Mouse (Mus musculus): Measurements from ENCODE around the gene Klf1. TPM values are rescaled to one million over a fixed set of nuclear protein-coding genes. Genes with fewer than 3 reads are reported as not detected.

Klf1 gene
- not detected for total RNA-seq (2021)
- long read RNA-seq, experiment 1: 0 reads
- long read RNA-seq, experiment 2: 0 reads

- TF ChIP-seq CTCF (IDR thresholded peaks at IDR 0.05): no peak
- DNase-seq: no peak
- H3K4me3 ChIP-seq: peak within 1 kb of the TSS; percentile 89
- intact Hi-C loops (cut with DNase I): loop anchor here (5.0 kb wide), 1 partner anchor 54 kb away; the partner anchor contains the start of gene Calr
- H3K27ac ChIP-seq: peak within 1 kb of the TSS; percentile 93
These were observed at the start of gene Klf1 for GRCm38 (mm10) chr8:84901752-84902151. Gene Klf1, plus strand, starts transcription at chr8:84901928.

GRCm38 (mm10) chr8:84856434-84856833 lies 45.3 kb upstream of the Klf1 start:
- intact Hi-C loops (cut with DNase I): no loop called here
- Histone ChIP-seq H3K27ac (no peak overlapping the region), H3K4me3 (peak overlapping the region; percentile 96; the same call in 1 of the 2 replicates)
- no peak for TF ChIP-seq CTCF (IDR thresholded peaks at IDR 0.05)
- no peak for DNase-seq

GRCm38 (mm10) chr8:84856864-84857441 lies 44.8 kb upstream of the Klf1 start, which contains the start of gene Farsa:
Gene Farsa, plus strand, starts transcription at chr8:84856989.
- DNase-seq: peak; percentile 96
- peak within 1 kb of the TSS; percentile 97 for H3K27ac ChIP-seq
- TF ChIP-seq CTCF (IDR thresholded peaks at IDR 0.05): no peak
- intact Hi-C loops (cut with DNase I): no loop called here
- H3K4me3 ChIP-seq: peak within 1 kb of the TSS; percentile 96

DNA sequence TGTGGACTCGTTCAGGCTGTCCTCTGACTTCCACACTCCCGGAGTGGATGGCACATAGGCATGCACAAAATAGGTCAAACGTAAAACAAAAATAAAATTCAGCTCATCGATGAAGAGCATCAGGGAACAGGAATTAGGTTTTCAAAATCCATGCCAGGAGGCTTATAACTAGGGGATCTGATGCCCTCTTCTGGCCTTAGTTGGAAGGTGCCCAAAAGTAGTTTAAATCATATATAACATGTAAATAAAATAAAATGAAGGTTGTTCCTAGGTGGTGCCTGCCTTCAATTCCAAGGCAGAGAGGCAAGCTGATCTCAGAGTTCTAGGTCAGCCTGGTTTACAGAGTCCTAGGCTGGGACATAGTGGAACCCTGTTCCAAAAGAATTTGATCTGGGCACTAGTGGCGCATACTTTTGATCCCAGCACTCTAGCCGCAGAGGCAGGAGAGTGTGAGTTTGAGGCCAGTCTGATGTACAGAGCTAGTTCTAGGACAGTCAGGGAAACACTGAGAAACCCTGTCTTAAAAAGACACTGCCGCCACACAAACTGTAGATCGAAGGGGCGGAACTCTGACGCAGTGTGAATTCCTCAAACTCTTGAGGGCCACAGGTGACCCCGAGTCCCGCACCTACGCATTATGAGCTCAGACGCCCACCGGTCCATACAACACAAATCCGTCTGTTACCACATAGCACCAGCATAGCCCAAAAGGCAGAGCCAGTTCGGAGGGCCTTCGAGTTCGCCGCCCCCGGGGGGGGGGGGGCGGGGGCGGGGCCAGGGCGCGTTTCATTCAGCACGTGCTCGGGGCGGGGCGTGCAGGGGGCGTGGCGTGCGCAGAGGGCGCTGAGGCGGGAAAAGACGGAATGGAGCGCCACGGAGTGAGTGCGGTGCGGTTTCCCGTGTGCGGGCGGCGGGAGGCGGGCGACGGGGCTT lies 30.1 kb upstream of the Klf1 start, which contains the start of gene Syce2:
Gene Syce2, plus strand, starts transcription at position 736 of the 933 bp plus-strand sequence.
- intact Hi-C loops (cut with DNase I): no loop called here
- peak within 1 kb of the TSS; percentile 32; the same call in 1 of the 2 replicates for H3K27ac ChIP-seq
- DNase-seq: peak; percentile 83
- peak; percentile 5; the same call in 1 of the 2 replicates for TF ChIP-seq CTCF (IDR thresholded peaks at IDR 0.05)
- H3K4me3 ChIP-seq: peak within 1 kb of the TSS; percentile 78

- DNase-seq: peak; percentile 59
- peak overlapping the region; percentile 32; the same call in 1 of the 2 replicates for H3K27ac ChIP-seq
- no peak for TF ChIP-seq CTCF (IDR thresholded peaks at IDR 0.05)
- intact Hi-C loops (cut with DNase I): no loop called here
- peak overlapping the region; percentile 78 for H3K4me3 ChIP-seq
These were observed 29.3 kb upstream of the Klf1 start for GRCm38 (mm10) chr8:84872309-84872965.

DNA sequence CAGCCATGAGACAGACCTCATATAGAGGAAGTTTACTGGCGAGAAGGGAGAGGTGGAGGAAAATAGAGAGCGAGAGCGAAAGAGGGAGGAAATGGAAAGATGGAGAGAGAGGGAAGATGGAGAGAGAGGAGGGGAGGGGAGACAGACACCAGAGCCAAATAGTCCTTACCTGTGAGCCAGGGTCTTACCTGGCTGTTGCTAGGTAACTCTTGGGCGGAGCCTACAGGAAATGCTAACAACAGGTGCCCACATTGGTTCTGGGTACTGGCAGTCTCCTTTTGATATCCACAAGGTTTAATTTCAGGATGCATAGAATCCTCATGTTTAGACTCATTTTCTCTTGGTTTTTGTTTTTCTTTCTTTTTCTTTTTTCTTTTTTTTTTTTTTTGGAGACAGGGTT lies 28.7 kb upstream of the Klf1 start:
- intact Hi-C loops (cut with DNase I): no loop called here
- H3K27ac ChIP-seq: no peak overlapping the region
- peak overlapping the region; percentile 78 for H3K4me3 ChIP-seq
- DNase-seq: no peak
- TF ChIP-seq CTCF (IDR thresholded peaks at IDR 0.05): no peak

GRCm38 (mm10) chr8:84874339-84874738 lies 27.4 kb upstream of the Klf1 start:
- no peak overlapping the region for H3K4me3 ChIP-seq
- DNase-seq: no peak
- intact Hi-C loops (cut with DNase I): no loop called here
- no peak overlapping the region for H3K27ac ChIP-seq
- no peak for TF ChIP-seq CTCF (IDR thresholded peaks at IDR 0.05)

DNA sequence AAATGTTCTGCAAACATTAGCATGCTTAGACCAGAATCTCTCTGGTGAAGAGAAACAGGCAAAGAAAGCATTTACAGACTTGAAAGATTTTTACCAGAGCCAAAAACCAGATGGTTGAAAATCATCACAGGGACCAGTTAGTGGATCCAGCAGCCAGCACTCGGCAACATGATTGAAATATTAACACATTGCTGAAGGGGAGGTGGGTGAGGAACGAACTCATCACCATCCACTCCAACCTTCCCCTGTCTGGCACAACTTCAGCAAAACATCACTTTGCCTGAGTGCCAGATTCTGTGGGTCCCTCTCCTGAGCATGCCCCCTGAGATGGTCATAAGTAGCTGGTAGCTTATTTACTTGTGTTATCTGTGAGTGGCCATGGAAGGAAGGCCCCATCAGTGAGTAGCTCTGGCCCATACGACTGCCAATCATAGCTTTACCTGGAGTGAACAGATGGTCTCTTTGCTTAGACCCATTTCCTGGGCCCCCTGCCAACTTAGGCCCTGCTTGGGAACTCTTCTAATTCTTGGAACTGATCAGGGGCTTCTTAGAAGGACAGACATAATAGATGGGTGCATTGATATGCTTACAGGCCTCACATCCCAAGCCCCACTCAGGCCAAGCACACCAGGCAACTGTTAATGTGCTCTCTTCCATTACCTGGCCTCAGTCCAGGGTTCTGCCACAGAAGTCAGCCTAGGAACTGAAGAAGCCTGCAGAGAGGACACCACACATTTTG lies 24.3 kb upstream of the Klf1 start:
- DNase-seq: no peak
- intact Hi-C loops (cut with DNase I): no loop called here
- TF ChIP-seq CTCF (IDR thresholded peaks at IDR 0.05): no peak
- H3K4me3 ChIP-seq: no peak overlapping the region
- H3K27ac ChIP-seq: no peak overlapping the region

DNA sequence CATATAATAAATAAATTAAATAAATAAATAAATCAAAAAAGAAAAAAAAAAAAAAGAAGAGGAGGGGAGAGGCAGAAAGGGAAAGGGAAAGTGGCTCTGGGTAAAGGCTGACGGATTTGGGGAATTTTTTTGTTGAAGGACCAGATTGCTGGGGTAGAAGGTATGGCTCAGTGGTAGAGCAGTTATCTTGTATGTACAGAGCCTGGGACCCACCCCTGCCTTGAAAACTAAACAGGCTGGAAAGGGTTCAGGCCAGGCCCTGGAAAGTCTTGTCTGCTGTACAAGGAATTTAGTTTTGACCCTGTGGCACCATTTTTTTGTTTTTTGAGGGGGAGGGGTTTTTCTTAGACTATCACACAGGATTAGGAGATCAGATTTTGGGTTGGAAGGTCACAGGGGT lies 22.8 kb upstream of the Klf1 start:
- no peak for DNase-seq
- intact Hi-C loops (cut with DNase I): no loop called here
- H3K27ac ChIP-seq: no peak overlapping the region
- TF ChIP-seq CTCF (IDR thresholded peaks at IDR 0.05): no peak
- H3K4me3 ChIP-seq: no peak overlapping the region

GRCm38 (mm10) chr8:84884728-84885127 lies 17.0 kb upstream of the Klf1 start:
- Histone ChIP-seq H3K27ac (no peak overlapping the region), H3K4me3 (no peak overlapping the region)
- no peak for TF ChIP-seq CTCF (IDR thresholded peaks at IDR 0.05)
- intact Hi-C loops (cut with DNase I): no loop called here
- DNase-seq: no peak

GRCm38 (mm10) chr8:84888280-84888679 lies 13.4 kb upstream of the Klf1 start:
- no peak overlapping the region for H3K27ac ChIP-seq
- DNase-seq: no peak

GRCm38 (mm10) chr8:84889141-84889540 lies 12.6 kb upstream of the Klf1 start:
- intact Hi-C loops (cut with DNase I): no loop called here

More at GRCm38 (mm10) chr8:84888280-84888679, 13.4 kb upstream of the Klf1 start:
- TF ChIP-seq CTCF (IDR thresholded peaks at IDR 0.05): no peak
- no peak overlapping the region for H3K4me3 ChIP-seq
- intact Hi-C loops (cut with DNase I): no loop called here

More at GRCm38 (mm10) chr8:84889141-84889540, 12.6 kb upstream of the Klf1 start:
- no peak for DNase-seq
- Histone ChIP-seq H3K4me3 (no peak overlapping the region), H3K27ac (no peak overlapping the region)
- TF ChIP-seq CTCF (IDR thresholded peaks at IDR 0.05): no peak

All from gastrocnemius, adult 2 months (tissue).